Mouse (Mus musculus): ENCODE data around the gene Clec2d.
"Not testable (repeated sequence)": the region's sequence is repeated elsewhere in the genome, so short reads cannot be mapped to it uniquely, and the experiment has no call there.

The Clec2d gene

DNA sequence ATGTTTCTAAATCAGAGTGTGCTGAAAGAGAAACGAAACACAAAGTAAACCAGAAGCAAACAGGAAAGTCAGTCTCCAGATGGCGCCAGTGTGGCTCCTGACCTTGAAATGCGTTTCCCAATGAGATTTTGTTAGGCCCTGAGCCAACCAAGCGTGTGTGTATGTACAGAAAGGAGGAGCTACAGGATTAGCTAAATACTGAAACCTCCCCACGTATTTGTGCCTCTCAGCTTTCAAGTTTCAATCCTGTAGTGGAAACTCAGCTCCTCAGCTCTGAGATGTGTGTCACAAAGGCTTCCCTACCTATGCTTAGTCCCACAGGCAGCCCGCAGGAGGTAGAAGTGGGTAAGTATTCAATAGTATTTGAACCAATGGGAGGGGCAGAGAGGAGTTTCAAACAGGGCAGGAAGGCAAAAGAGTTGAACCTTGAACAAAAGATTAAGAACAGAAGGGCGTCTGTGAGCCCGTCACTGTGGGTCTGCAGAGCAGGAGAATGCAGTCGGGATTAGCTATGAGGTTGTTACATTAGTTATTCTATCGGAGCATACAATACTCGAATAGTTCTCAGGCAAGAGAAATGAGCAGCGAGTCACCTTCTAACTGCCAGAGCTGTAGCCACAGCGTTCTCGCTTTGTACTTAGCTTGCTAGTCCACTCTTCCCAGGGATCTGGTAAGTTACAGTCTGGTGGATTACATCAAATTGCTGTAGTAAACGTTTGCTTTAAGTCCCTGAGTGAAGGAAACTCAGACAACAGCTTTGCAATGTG, at the start of gene Clec2d:
Clec2d (plus strand) TSS at position 213 of the 767 bp plus-strand sequence.
- peak; percentile 94 for DNase-seq

DNA sequence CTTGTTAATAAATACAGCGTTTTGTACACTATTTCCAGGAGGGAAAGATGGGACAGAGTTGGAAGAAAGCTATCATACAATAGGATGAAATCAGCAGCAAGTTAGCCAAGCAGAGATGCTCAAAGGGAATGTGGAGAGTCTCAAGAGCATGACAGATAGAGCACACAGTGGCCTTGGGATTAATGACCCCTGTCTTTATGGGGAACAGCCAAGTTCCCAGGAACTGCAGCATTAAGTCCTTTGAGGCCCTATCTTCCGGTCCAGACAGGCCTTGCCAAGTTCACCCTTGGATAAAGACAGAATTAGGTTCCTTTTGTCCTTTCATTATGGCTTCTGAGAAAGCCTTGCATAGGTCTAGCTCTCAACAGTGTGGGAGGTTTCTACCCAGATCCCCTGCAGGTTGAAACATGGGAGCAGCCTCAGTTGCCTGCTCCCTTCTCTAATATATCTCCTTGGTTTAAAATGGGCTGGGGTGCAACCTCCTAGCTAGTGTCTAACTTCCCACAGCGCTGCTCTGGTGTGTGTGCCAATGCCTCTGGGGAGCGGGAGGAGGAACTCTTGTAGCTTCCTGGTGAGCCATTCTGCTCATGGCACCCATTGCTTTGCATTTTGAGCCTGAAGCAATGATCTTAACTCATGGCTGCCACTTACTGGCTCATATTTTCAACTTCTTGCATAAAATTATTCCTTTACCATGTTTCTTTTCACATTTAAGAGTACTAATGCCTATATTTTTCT, 47.6 kb upstream of the Clec2d start:
- no peak for DNase-seq

DNA sequence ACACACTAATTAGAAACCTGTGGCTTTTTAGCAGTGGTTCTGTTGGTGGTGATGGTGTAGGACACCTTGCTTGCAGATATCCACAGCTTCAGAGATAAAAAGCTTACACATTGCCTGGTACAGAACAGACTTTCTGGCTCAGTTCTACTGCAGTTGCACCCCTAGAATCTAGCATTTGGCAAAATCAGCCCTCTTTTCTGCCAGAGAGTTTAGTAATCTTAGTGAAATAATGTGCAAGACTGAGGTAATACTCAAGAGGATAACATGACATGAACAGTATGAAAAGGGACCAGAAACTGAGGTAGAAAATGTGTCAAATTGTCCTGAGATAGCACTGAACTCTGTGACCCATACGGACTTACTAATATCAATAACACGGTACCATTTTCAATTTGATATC, 33.6 kb upstream of the Clec2d start:
- no peak for DNase-seq

DNA sequence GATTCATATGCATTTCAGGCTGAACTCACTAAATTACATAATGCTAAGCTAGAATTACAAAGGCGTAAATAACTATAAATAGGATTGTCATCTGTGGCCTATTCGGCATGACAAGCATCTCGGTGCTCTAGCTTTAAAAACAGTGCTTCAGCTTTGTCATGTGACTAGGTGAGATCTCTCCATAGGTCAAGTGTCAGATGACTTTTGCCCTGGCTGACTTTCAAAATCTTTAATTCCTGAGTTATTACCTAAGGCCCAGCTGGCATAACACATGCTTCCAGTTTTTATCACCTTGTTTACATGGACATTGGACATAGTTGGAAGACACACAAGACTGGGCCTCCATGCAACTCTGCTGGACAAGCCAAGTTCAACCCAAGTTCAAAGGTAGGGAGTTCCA, 20.3 kb upstream of the Clec2d start:
- peak; percentile 38 for DNase-seq

DNA sequence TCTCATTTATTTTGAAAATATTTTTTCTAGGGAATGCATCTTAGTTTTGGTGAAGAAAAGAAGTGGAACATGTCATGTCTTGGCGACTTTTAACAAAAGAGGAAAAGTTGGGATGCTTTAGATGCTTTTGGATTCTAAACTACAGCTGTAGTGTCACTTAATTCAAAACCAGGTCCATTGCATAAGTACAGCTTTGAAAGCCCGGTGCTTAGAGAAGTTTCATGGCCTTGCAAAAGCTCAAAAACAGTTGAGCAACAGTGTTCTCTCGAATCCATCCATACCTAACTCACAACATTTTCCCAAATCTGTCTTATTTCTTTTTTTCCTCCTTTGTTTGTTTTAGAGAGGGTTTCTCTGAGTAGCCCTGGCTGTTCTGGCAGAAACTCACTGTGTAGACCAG, 19.3 kb upstream of the Clec2d start:
- no peak for DNase-seq

DNA sequence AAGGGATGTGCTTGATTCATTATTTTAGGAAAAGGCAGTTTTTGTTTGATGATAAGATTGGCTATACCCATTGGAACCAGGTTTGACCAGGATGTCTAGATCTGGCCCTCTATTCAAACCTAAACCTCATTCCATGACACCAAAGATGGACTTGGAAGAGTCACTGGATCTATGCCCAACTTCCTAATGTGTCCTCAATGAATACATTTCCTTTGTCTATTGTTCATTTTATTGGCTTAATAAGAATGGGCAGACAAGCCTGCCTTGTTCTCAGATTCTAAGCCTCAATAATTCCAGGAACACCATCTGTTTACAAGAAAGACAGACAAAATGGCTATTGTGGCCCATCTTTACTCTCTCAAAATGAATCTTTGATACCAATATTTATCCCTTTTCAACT, 18.5 kb upstream of the Clec2d start:
- no peak for DNase-seq

DNA sequence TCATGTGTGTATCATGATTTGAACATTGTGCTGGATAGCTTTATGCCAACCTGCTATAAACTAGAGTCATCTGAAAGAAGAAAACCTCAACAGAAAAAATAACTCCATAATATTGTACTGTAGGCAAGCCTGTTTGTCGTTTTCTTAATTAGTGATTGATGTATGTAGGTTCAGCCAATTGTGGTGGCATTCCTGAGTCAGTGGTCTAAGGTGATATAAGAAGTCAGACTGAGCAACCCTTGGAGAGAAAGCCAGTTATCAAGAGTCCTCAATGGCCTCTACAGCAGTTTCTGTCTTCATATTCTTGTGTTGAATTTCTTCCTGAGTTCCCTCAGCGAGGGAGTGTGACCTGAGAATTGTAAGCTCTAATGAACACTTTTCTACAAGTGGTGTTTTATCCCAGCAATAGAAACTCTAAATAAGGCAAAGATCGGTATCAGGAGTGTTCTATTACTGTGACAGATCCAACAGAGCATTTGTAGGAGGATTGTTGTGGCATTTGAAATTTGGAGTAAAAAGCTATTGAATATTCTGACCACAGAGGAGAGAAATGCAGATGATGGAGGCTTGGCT, 17.7 kb upstream of the Clec2d start:
- no peak for DNase-seq

DNA sequence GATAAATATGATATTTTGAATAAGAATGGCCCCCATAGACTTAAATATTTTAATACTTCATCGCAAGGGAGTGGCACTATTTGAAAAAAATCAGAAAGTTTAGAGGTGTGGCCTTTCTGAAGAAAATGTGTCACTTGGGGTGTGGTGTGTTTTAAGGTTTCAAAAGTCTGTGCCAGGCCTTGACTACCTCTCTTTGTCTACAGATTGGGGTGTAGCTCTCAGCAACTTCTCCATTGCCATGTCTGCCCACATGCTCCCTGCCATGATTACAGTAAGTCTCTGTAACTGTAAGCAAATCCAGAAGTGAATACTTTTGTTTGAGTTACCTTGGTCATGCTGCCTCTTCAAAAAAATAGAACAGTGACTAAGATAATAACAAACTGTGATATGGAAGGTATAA, 16.8 kb upstream of the Clec2d start:
- no peak for DNase-seq

DNA sequence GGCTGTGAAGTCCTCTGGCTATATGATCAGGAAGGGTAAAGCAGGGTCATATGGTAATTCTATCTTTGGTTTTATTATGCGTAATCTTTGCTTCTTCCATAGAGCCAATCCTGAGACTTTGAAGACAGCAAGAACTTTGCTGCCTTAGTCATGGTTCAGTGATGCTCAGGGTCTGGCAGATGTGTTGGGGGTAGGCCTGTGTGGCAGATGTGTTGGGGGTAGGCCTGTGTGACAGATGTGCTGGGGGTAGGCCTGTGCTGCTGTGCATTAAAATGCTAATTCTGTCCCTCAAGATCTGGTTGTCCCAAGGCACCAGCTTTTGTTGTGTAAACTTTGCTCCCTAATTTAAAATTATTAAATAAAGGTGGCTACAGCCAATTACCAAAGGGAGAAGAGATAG, 9.5 kb upstream of the Clec2d start:
- DNase-seq: no peak

DNA sequence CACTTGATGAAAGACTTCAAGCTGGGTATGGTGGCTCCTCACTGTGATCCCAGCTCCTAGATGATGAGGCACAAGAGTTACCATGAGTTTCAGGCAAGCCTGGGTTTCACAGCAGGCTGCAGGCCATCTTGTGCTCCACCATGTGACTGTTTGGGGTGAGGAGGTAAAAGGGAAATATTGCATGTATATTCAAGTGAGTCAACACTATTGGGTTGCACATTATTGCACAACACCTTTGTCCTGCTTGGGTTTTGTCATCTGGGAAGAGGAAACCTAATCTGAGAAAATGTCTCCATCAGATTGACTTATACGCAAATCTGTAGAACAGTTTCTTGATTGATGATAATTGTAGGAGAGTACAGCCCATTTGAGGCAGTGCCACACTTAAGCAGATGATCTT, 8.7 kb upstream of the Clec2d start:
- no peak for DNase-seq

DNA sequence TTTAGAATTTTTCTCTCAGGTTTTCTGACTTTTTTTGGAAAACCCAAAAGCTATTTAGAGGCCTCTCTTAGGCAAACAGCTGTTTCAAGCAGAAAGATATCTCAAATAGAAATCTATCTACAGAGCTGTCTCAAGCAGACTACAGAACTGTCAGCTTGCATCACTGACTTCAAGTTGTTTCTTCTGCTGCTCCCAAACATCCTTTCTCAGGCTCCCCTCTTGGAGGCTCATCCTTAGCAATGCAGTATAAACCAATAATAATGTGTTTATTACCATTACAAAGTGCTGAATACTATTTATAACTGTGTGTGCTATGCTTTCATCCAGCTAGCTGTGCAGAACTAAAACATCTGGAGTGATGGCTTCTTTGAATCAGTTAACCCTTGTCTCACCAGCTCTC, 5.6 kb upstream of the Clec2d start:
- no peak for DNase-seq

DNA sequence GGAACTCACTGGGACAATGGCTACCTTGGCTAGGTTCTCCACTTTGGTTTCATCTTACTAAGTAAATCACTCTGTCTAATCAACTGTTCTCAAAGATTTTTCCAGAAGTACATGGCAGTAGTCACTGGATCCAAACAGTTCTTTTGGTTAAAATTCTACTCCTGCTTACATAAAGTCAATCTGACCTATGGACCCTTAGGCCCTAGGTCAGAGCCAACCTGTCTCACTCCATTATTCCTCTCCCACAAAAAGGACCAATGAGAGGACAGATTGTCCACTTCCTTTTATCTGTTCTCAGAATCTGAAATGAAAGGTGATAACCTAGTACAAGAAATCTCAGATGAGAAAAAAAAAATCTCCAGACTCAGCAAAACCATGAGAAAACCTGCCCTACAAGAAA, 4.8 kb upstream of the Clec2d start:
- no peak for DNase-seq

DNA sequence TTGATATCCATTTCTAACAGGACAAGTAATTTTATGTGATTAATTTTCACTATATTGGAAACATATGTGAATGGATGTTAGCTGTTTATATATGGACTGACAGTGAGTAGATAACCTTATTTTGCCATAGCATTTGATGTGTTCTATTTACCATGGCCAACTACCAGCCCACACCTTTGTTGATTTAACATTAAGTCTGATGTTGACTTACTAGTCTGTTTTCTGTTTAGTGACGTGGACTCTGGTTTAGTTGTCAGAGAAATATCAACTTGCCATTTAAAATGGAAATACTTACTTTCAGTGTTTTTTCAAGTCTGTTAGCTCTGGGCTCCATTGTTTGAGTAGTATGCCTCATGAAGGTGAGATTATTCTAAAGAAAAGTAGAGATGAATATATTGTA, 3.8 kb upstream of the Clec2d start:
- DNase-seq: no peak

DNA sequence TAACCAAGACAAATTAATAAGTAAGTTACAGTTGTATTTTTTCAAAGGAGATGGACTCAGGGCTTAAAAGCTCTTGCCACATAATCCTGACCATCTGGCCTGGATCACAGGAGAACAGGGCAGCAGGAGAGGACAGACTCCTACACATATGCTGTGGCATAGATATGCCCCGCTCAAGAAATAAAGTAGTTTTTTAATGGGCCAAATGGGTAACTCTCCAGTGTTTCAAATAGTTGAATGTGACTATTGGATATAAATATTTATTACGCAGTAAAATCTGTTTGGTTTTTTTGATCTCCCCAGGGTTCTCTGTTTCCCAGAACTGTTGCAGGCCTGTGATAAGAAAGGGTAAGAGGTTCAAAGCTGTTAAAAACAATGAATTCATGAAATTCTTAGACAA, 1.1 kb upstream of the Clec2d start:
- no peak for DNase-seq

DNA sequence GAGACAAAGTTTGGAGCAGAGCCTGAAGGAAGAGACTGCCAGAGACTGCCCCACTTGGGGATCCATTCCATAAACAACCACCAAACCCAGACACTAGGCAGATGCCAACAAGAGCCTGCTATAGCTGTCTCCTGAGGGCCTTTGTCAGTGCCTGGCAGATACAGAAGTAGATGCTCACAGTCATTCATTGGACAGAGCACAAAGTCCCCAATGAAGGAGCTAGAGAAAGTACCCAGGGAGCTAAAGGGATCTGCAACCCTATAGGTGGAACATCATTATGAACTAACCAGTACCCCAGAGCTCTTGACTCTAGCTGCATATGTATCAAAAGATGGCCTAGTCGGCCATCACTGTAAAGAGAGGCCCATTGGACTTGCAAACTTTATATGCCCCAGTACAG, 584 bp upstream of the Clec2d start:
- DNase-seq: peak; percentile 40

DNA sequence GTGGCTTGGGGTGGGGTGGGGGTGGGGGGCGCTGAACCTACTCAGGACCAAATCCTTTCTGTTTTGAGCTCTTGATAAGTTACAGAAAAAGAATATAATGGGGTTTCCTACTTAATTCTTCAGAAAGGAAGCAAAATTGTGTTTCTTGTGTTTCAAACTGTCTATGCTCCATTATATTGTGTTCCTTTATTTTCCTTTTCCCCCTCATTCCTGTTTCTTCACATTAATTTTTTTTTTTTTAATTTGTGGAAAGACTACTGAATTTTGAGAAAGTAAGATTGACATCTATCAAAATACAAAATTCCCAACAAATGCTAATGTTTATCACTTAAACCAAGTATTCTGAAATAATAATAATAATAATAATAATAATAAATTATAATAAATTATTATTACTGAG, 834 bp downstream of the Clec2d start:
- no peak for DNase-seq

DNA sequence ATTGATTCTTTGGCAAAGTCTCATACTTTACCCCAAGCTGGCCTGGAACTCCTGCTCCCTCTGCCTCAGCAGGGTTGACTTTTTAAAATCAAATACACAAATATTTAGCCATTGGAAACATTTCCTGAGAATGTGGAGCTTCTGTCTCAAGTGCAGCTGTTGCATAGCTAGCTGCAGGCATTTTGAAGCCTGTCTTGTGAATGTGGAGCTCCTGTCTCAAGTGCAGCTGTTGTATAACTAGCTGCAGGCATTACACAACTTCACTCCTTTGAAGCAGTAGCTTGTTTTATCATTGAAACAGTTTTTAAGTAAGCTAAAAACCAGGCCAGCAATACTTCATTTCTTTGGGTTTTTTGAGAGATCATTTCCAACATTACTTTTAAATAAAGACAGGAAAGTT, 1.3 kb downstream of the Clec2d start:
- DNase-seq: peak; percentile 69

DNA sequence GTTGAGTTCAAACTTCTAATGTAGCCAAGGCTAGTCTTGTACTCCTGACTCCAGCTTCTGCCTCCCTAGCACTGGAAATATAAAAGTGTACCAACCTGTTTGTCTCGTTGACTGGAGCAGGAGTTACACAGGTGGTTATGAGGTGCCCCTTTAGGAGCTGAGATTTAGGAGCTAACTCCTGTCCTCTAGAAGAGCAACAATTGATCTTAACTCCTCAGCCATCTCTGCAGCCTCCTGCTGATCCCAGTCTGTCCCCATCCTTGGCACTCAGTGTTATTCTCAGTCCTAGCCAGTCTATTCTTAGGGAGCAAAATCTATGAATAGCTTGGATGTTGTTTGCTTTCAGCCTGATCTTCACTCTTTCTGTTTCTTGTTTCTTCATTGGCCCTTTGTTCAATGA, 2.1 kb downstream of the Clec2d start:
- DNase-seq: no peak

DNA sequence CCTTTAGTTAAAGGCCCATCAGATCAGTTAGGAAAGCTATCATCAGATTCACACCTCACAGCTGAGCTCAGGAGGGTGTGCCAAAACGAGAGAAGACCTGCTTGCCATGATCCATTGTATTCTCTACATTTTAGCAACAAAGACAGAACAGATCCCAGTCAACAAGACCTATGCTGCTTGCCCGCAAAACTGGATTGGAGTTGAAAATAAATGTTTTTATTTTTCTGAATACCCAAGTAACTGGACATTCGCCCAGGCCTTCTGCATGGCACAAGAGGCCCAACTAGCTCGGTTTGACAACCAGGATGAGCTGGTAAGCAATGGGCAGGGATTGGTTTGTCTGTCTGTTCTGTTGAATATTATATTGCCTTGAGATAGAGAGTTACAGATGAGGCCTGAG, 3.6 kb downstream of the Clec2d start:
- not testable (repeated sequence) for DNase-seq

DNA sequence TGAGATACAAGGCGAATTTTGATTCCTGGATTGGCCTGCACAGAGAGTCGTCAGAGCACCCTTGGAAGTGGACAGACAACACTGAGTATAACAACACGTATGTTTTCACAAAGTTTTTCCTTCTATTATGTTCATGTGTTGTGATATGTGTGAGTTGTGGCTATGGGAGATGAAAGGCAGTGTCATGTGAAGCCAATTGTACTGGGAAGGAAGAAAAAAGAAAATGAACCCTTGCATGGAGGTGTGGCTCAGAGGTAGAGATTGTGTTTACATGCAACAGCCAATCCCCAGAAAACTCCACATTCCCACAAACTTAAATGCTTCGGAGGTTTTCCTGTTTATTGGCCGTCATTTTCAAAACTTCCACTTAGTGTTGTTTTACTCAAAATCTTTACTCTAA, 4.4 kb downstream of the Clec2d start:
- no peak for DNase-seq

DNA sequence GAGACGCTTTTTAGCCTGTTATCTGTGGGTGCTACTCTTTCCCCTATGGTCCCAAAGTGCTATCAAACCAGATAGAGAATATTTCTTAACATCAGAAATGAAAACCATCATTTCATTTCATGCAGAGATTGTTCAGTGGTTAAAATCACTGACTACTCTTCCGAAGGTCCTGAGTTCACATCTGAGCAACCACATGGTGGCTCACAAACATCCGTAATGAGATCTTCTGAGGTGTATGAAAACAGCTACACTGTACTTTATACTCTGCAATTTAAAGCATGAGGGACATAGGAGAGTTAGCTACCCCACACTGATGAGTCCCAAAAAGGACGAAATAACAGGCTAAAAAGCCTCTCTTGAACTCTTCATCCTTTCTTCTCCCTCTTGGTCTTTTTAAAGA, 5.6 kb downstream of the Clec2d start:
- no peak for DNase-seq

DNA sequence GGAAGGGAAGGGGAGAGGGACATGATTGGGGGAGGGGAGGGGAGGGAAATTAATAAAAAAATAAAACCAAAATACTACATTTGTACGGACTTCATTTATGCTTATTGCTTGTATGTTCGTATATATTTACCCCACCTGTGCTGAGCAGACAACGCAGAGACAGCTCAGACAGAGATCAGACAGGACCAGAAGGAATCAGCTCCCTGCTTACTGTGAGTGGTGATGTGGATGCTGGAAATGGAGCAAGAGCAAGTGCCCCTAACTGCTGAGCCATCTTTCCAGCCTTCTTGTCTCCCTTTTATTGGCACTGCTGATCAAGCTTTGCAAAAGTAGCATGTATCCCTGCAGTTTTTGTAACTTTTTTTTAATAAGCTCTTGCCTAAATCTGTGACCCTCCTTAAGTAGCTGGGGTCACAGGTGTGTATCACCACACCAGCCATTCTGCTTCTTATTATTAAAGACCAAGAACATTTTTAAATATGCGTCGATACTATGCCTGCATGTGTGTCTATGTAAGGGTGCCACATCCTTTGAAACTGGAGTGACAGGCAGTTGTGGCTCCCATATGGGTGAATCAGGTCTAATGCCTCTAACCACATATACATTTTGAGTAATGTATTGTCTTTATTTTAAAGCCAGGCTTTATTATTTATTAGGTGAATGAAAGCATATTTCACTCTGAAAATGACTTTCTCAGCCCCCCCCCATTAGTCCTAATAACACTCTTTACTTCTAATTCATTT, 6.2 kb downstream of the Clec2d start:
- DNase-seq: no peak

DNA sequence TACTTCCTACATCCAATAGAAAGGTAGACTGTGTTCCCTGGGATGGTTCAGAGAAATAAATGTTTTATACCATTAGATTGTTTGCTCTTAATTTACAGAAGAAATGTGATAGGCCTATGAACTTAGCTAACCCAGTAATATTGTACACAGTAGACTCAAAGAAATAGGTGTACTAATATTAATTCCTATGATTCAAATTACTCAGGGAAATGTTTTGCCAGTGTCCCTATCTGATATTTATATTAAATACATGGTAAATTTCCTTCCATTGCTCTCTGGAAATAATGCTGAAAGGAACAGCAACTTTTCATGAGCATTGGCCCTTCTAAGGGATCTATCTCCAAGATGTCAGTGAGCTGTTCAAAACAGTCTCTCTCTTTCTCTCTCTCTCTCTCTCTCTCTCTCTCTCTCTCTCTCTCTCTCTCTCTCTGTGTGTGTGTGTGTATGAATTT, 6.8 kb downstream of the Clec2d start:
- DNase-seq: no peak

DNA sequence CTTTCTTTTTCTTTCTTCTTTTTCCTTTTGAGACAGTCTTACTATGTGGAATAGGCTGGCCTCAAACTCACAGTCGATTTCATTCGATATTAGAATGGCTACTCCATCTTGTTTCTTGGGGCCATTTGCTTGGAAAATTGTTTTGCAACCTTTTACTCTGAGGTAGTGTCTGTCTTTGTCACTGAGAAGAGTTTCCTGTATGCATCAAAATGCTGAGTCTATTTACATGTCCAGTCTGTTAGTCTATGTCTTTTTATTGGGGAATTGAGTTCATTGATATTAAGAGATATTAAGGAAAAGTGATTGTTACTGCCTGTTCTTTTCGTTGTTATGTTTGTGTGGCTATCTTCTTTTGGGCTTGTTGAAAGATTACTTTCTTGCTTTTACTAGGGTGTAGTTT, 7.4 kb downstream of the Clec2d start:
- not testable (repeated sequence) for DNase-seq

Measured in lung, postnatal 10 days (tissue).